Mouse (Mus musculus) inflammation-experienced regulatory T-cells, adult 6 months (primary cell): ENCODE data around the gene 4930402F06Rik. TPM values are rescaled to one million over a fixed set of nuclear protein-coding genes. Genes with fewer than 3 reads are reported as not detected.

Experiments used
- ATAC-seq: one replicate; pipeline ENCODE4 v1.8.0; 2017
- polyA plus RNA-seq, 3 experiments: library from polyadenylated mRNA; unstranded; fragments of 100-300 nt; shearing (Covaris generic); gene quantifications; one replicate each; pipeline ENCODE4 v1.2.1; 2017

Gene 4930402F06Rik
- not detected for polyA plus RNA-seq

DNA sequence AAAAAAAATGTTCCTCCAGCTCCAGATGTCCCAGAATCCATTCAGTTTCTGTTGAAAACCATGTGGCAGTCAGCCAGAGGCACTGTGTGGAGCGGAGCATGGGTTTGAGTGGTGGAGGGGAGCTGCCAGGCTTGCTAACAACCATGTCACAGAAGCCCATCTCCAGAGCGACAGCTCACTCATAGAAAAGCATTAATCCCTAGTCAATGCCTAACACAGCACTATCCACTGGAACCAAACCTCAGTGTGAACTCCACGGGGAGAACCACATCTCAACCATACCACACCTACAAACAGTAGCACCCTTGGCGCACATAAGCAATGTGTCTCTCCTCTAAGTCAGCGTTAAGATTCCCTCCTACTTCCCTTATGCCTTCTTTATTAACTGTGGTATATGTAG lies at the start of gene 4930402F06Rik:
Gene 4930402F06Rik (minus strand): TSS at position 80 of the 400 bp plus-strand sequence.
- no peak for ATAC-seq

DNA sequence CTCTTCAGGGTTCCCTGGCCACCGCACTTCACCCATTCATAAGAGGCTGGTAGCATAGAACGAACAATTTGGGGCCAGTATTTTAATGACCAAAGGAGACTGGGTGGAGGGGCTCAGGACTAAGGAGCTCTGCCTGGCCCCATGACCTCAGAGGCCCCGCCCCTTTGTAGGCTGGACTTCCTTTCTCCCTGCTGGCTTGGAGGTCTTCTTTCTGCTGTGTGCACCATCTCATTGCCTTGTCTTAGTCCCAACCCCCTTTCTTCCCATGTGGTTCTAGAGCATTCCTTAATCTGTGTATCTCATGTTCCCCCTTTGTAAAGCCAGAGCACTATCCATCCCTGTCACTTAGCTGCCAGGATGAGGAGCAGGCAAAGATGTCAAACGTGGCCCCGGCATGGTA lies 49.3 kb upstream of the 4930402F06Rik start:
- no peak for ATAC-seq

DNA sequence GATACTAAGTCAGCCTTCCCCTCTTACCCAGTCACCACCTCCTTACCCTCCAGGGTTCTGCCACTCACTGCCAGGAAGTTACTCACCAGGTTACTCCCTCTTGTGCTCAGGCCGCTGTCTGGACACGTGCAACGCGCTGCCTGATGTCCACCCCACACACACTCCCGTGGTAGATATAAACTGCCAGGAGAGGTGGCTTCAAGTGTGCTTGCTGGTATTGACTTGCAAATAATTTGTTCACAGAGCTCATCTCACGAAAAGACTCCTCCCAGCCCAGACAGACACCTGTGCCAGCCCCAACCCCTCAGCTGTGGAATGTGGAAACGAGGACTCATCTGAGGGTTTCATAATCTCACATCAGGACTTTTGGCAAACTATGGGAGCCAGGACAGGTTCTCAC lies 48.6 kb upstream of the 4930402F06Rik start:
- peak; percentile 20 for ATAC-seq

DNA sequence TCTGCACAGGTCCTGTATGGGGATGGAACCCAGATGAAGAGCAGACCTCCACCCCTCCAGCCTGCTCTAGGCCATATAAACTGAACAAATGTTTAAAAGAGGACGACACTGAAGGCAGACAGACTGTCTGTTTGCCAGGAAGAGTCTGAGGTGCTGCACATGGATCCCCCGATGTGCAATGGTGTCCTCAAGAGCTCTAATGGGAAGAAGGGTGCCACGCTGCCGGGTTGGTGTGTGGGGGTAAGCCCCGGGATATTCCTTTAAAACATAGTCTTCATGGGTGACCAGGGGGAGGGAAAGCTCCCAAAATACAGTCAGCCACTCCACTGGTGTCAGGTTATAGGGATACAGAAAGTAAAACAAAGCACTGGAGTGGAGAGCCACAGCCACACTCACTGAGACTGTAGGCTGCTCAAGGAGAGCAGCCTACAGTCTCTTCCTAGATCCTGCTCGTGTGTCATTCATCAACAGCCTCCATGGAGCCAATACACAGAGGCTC lies 47.8 kb upstream of the 4930402F06Rik start:
- ATAC-seq = no peak

DNA sequence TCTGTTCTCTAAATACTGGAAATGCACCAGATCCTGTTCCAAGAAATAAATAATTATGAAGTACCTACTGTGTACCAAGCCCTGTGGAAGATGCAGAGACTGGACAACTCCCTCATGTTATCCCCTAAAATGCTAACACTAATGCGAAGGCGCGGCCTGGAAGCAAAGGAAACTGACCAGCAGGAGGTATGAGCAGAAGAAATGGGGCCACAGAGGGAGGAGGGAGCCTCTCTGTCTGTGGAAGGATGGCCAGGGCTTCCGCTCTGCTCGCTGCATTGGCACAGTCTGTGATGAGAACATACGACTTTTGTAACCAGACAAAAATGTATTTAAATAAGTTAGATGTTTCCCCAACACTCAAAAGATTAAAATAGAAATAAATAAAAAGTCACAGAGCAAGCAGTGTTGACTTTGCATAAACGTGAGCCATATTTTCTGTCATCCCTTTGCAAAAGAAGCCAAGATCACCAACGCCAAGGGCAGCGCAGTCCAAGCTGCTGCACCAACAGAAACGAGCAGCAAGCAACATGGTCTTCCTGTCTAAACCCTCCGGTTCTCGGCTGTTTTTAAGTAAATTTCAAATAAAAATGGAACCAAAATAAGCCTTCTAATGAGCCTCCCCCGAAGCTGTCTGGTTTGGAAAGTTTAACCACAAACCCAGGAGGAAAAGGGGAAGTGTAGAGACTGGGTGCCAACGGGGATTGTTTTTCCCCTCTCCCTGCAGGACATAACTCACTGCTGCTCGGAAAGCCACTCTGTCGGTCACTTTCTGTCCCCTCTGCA lies 47.2 kb upstream of the 4930402F06Rik start:
- no peak for ATAC-seq

DNA sequence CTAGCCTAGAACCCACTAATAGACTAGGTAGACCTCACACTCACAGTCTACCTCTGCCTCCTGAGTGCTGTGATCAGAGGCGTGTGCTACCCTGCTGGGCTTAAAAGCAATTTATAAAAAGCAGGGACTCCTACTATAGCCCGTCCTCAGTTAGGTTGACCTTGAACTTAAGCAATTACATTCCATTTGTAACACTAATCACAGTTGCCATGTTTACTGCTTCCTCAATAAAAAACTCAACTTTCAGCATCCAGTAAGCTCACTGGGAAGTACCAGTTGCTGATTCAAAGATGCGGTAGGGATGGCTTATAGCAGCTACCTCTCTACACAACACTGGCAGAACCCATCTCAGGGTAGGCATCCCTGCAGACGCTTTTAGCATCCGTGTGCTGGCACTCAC lies 46.4 kb upstream of the 4930402F06Rik start:
- no peak for ATAC-seq

DNA sequence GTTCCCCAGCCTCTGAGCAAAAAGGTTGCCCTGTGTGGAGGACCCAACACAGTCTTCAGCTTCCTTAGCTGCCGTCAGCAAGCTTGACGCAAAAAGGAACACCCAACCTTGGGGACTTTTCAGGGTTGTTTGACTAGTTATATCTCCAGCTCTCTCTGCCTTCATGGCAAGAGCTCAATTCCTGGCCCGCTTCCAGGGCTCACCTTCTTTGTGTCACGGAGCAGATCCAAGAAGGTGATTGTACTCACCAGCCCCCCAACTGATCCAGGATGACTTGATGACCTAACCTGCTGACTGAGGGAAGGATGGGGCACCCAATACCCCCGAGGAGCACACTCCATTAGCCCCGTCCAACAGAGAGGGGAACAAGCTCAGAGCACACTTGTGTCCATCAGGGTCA lies 45.1 kb upstream of the 4930402F06Rik start:
- no peak for ATAC-seq

DNA sequence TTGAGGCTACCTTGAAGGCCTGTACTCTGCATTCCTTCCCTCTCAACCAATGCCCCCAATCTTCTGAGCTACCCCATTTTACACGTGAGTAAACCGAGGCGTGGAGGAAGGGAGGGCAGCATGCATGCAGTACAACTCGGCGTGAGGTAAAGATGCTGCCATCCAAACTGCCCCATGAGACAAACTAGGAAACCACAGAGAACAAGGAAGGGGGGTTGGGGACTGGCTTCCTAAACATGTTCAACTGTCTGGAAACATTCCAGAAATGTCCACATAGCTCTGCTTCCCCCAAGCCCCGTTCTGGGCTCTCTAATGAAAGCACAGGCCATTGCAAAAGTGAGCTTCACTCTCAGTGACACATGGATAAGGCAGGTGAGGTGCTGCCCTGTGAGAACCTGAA lies 44.4 kb upstream of the 4930402F06Rik start:
- ATAC-seq = no peak

DNA sequence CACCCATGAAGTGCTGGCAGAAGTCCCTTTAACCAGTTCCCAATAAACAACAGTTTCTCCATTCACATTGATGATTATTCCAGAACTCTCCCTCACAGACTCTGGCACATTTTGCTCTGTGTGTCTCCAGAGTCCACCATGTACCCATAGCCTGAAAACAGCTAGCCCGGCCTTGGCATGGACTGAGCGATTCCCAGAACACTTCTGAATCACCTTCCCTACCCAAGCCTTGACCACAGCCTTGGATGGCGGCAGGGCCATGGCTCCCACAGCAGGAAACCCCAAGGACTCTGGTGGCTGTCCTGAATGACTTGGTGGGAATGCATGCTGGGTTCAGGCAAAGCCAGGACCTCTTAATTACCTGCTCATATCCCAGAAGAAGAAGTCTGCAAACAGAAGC lies 43.5 kb upstream of the 4930402F06Rik start:
- ATAC-seq = no peak

DNA sequence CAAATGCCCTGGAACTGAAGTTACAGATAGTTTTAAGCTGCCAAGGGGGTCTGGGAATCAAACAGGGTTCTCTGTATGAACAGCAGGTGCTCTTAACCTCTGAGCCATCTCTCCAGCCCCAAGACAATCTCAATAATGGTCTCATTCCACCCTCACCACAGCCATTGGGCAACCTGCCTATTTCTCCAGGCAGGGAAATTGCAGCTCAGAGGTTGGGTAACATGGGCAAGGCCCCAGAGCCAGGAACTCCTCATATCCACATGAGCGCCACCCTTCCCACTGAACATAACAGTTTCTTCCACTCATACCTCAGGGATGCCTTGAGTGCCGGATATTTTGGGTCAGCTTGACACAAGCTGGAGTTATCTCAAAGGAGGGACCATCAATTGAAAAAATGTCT lies 40.8 kb upstream of the 4930402F06Rik start:
- no peak for ATAC-seq

DNA sequence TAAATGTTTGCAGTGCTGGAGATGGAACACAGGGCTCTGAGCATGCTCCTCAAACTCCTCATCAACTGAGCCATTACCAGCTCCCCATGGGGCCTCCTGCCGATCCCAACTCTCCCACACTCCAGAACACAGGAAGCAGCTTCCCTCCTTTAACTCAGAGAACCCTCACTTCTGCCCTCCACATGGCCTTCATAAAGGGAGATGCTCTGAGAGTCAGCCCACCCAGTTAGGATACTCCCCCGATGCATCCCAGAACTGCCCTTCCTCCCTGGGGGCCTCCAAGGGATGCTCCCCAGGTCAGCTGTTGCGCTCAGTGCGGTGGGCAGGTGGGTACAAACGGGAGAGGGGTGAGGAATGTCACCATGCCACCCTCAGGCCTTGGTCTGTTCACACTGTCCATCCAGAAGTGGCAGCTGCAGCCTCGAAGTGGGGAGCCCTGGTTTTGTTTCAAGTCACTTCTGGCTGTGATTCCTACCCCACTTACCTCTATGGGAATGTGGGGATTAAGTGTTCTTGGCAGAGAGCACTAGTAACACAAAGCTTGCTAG lies 37.7 kb upstream of the 4930402F06Rik start:
- no peak for ATAC-seq

DNA sequence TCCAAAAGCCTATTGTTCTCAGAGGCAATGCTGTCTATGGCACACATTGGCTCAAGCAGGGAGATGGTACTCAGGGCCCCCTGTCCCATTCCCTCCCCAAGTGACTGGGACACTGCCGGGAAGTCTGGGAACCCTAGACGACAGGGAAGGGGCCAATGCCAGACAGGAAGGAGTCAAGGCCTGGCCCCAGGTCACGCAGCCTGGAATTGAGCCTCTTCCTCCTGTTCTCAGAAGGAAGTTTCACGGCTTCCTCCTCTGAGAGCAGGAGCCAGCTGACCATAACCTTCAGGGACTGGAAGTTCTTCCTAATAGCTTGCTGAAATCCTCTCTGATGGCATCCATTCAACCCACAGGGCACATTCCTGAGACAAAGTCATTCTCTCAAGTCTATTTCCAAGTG lies 36.5 kb upstream of the 4930402F06Rik start:
- no peak for ATAC-seq

DNA sequence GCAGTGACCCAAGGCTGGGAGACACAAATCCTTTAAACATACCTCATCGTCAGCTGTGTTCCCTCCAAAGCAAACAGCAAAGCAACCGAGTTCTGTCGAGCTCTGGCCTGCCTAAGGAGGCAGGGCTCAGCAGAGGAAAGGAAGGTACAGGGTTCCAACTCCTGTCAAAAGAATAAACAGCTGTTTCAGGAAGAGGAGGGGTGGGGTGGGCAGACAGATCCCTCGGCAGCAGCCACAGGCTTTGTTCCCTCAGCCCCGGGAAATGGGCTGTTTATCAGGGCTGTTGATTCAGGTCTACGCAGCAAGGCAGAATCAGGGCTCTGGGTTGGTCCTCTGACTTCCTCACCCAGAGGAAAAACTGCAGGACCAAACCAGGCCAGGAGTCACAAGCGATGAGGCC lies 35.5 kb upstream of the 4930402F06Rik start:
- no peak for ATAC-seq

DNA sequence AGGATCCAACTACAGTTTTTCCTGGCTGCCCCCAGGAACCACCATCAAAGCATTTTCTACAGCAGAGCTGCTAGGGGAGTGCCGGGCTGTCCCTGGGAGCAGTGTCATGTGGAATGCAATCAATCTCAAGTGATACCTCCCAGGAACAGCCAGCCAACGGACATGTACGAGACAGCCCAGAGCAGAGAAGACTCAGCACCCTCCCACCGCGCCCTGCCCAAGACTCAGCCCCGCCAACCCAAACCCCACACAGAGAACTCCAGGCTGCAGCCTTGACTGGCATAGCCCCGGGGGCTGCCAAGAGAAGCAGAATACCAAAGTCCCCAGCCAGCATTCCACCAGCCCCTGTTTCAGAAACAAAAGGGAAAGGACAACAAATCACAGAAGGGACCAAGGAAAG lies 35.0 kb upstream of the 4930402F06Rik start:
- no peak for ATAC-seq

DNA sequence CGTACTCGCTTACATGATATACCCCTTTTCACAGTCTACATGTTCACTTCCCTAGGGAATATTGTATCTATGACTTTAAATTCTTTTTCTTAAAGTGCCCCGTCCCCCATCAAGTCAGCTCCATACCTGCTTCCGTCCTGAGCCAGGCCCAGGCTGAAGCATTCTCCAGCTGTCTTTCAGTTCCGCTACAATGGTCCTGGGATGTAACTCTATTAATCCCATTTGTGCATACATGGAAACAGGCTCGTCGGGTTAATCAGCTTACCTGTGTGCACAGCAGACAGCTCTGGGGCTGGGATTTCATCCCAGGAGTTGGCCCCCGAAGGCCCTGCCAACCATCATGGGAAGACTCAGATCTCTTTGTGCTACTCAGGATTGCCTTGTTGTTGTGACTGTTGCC lies 33.8 kb upstream of the 4930402F06Rik start:
- ATAC-seq = no peak

DNA sequence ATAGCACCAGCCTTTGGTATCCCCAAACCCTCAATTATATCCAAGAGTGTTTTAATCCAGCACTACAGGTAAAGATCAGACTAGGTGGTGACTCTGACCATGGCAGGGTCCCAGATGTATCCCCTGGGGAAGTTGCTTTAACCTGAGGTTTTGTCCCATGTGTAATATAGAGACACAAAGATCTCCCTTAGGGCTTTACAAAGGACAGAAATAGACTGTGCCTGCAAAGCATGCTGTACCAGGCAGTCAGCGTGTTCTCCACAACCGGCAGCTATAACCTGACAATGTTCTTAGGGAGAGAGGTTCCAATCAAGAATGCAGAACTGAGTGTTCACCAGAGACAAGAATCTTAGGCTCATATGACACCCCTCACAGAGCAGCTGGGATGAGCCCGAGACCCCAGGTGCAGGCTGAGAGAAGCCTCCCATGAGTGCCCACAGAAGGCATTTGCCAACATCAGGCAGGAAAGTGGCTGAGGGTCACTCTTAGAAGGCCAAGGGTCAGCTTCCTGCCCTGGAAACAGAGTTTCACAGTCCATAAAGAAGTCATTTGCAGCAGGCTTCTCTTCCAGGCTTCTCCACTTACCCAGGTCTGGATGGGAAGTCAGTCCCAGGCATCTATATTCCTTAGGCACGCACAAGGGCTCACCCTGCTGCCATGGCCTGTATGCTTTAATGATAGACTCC lies 31.8 kb upstream of the 4930402F06Rik start:
- no peak for ATAC-seq

DNA sequence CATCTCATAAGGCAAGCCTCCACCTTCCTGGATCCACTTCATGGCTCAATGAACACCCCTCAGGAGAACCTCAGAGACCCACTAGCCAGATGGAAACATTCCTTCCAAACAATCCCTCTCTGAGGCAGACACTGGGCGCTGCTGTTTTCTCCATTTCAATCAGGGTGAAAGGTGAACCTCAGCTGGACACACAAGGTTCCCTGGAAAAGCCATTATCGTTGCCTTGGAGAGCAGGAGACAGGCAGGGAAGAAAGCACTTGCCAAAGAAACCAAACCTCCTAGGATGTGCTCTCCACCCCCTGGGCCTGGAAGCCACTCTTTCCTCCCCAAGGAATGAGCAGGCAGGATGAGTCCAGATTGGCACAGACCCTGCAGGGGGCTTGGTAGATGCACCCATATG lies 30.6 kb upstream of the 4930402F06Rik start:
- no peak for ATAC-seq

DNA sequence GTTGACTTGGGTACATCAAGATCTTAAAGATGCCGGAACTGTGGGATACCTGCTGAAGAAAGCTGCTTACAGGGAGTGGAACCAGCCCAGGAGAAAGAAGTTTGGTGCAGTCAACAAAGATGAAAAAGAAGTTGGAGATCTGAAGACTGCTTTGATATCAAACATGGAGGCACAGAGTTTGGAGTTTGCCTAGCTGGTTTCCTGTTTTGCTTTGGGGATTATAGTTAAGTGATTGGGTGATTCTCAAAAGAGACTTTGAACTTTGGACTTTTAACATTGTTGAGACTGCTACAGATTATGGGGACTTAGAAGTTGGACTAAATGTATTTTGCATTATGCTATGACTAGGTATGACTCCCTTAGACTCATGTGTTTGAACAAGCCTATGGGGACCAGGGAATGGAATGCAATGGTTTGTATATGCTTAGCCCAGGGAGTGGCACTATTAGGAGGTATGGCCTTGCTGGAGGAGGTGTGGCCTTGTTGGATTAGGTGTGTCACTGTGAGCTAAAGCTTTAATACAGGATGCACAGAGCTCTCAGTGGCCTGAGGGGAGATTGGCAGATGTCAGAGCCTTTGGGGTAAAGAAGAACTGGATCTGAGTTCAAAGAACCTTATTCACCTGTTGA lies 26.9 kb upstream of the 4930402F06Rik start:
- no peak for ATAC-seq

DNA sequence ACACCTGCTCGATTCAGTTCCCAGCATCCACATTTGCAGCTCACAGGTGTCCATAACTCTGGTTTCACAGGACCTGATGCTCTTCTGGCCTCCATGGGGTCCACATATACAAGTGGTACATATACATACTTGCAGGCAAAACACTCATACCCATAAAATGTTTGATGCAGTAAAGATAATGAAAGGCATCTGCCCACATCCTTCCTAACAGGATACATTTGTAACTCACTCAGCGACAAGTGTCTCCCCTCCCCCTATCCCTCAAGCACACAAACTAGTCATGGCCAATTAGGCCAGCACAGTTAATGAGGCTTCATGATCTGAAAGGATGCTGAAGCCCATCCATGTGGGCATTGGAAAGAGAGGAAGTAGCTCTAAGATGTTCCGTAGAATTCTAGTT lies 25.4 kb upstream of the 4930402F06Rik start:
- peak; percentile 96 for ATAC-seq

DNA sequence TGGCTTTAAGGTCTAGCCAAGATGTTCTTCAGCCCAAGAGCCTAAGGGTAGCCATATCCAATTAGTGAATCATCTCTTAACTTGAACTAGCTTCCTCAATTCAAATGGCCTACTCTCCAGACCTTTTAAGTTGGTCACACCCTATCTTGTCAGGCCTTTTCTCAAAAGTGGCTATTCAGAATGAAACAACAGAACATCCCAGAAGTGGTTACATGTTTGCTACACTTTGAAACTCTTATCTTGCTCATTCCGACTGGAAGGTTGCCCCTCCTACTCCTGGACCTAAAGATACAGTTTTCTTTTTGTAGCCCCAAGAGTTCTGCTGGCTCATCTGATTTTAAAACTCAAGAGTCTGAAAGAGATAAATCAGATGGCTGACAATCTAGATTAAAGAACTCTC lies 23.7 kb upstream of the 4930402F06Rik start:
- ATAC-seq = no peak

DNA sequence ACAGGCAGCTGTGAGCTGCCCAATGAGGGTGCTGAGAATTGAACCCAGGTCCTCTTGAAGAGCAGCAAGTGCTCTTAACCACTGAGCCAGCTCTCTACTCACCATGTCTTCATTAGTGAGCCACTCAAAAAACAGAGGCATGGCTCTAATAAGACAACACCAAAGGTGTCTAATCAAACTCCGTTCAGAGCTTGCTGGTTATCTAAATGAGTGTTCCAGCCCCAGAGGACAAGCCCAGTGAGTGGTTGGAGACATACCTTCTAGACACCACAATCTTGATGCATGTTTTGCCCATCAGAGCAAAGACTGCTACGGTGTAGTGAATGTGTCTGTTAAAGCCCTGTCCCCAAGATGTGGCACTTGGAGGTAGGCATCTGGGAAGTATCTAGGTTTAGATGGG lies 22.7 kb upstream of the 4930402F06Rik start:
- no peak for ATAC-seq

DNA sequence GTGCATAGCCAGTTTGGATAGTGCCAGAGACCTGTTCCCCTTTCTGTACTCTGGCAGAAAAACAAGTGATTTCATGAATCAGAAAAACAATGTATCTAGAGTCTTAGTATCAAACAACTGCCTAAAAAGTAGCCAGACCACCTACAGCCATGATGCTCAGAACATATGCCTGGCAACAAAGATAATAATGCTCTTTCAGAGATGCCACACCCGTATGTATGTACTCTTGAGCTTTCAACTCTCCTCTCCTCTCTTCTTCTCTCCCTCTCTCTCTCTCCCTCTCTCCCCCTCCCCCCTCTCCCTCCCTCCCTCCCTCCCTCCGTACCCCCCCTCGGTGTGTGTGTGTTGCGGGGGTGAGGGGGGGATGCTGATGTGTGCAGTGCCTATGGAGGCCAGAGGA lies 22.3 kb upstream of the 4930402F06Rik start:
- no peak for ATAC-seq

DNA sequence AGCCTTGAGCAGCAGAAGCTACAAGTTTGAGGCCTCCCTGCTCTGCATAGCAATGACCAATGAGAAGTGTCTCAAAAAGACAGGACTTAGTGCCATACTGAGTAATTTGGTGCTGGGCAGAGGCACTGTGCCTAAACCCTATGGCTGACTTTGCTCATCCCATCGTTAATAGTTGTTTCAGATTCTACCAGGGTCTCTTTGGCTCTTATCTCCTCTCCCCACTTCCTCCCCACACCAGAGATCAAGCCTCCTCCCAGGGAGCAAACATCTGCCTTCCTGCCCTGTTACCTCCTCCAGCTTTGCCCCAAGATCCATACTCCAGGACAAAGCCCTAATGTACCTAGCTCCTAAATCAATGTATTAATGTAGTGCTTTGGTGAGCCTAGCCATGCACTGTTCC lies 20.3 kb upstream of the 4930402F06Rik start:
- no peak for ATAC-seq
